Mouse (Mus musculus) R1 (cell line): ENCODE measurements around the gene Rnase13.

Experiments
- DNase-seq: peaks from one replicate; pipeline ENCODE4 v3.0.0-alpha.2; 2018; ENCODE audit warnings: low read depth, low spot score

Rnase13 gene

GRCm38 (mm10) chr14:51913062-51913959, 9.3 kb downstream of the Rnase13 start:
- peak; percentile 91 for DNase-seq

GRCm38 (mm10) chr14:51912391-51913061, 10.0 kb downstream of the Rnase13 start:
- no peak for DNase-seq

GRCm38 (mm10) chr14:51911301-51911700, 11.3 kb downstream of the Rnase13 start:
- DNase-seq: no peak

- DNase-seq: no peak
Observed at GRCm38 (mm10) chr14:51906102-51906501, 16.5 kb downstream of the Rnase13 start.

GRCm38 (mm10) chr14:51904706-51905105, 17.9 kb downstream of the Rnase13 start:
- peak; percentile 47 for DNase-seq

- DNase-seq: no peak
Observed at GRCm38 (mm10) chr14:51903782-51904181, 18.8 kb downstream of the Rnase13 start.

- peak; percentile 72 for DNase-seq
Observed at GRCm38 (mm10) chr14:51902806-51903710, 19.5 kb downstream of the Rnase13 start.

- DNase-seq: peak; percentile 1
Observed at GRCm38 (mm10) chr14:51899351-51899750, 23.2 kb downstream of the Rnase13 start.

- DNase-seq: no peak
Observed at GRCm38 (mm10) chr14:51896539-51897170, 25.9 kb downstream of the Rnase13 start.

GRCm38 (mm10) chr14:51896019-51896418, 26.6 kb downstream of the Rnase13 start:
- no peak for DNase-seq

- no peak for DNase-seq
Observed at GRCm38 (mm10) chr14:51895071-51895470, 27.5 kb downstream of the Rnase13 start.

GRCm38 (mm10) chr14:51893809-51894208, 28.8 kb downstream of the Rnase13 start:
- no peak for DNase-seq

- peak; percentile 68 for DNase-seq
Observed at GRCm38 (mm10) chr14:51893094-51893794, 29.3 kb downstream of the Rnase13 start.

GRCm38 (mm10) chr14:51892191-51892939, 30.2 kb downstream of the Rnase13 start, which contains the start of gene Slc39a2:
Slc39a2 (plus strand) TSS chr14:51892889.
- peak; percentile 66 for DNase-seq

- DNase-seq: no peak
Observed at GRCm38 (mm10) chr14:51889833-51890232, 32.7 kb downstream of the Rnase13 start.

GRCm38 (mm10) chr14:51886051-51886450, 36.5 kb downstream of the Rnase13 start:
- peak; percentile 73 for DNase-seq

- DNase-seq: peak; percentile 99
Observed at GRCm38 (mm10) chr14:51884598-51885331, 37.8 kb downstream of the Rnase13 start, which contains the start of gene Mettl17. Mettl17 (plus strand) TSS chr14:51884842.

- DNase-seq: peak; percentile 58
Observed at GRCm38 (mm10) chr14:51884031-51884544, 38.5 kb downstream of the Rnase13 start.
